Mouse (Mus musculus): ENCODE measurements around the gene Spsb2. TPM values are rescaled to one million over a fixed set of nuclear protein-coding genes. Genes with fewer than 3 reads are reported as not detected.
"Not testable (repeated sequence)": the region's sequence is repeated elsewhere in the genome, so short reads cannot be mapped to it uniquely, and the experiment has no call there.

The Spsb2 gene
- polyA plus RNA-seq, 1 experiment, result 7.3 TPM

DNA sequence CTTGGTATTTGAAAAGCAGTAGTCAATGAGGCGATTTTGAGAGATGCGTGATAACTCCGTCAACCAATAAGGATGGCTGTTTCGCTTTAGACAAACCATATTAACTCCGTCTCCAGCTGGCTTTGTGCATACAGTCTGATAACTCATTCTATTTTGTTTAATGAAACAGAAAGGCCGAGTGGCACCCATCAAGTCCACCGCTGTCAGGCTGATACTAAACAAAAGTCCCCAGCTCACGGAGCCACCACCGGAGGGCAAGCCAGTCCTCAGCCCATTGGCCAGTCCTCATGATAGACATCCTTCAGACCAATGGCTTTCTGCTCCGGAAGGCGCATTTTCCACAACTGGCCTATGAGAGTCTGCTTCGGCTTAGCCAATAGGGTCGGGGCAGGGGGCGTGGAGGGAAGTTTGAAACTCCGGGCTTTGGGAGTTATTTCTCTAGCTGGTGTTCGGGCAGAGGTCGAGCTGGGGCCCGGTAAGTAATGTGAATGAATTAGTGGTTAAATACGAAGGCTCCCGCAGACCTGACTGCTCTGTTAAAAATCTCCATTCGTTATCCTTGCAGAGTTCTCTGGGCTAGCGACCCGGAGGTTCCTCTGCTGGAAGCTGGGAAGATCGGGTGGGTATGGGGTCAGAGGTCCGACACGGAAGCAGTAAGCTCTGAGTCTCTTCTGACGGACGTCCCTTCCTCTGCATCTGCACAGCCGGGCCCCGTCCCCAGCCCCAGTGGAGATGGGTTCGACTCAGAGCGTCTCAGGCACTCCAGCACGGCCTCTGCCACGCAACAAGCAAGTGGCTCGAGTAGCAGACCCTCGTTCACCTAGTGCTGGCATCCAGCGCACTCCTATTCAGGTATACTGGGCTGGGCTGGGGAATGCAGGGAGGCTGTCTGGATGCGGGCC is 21.6 kb downstream of the Spsb2 start:
- H3K27ac ChIP-seq (ENCODE audit: control insufficient read depth, insufficient read depth, low read depth, low read length, poor library complexity), result peak overlapping the region; percentile 63
- TF ChIP-seq POLR2A (IDR thresholded peaks at IDR 0.05; ENCODE audit: borderline replicate concordance, control insufficient read depth, low read depth, low read length), result peak; percentile 64
- no peak for TF ChIP-seq CTCF (IDR thresholded peaks at IDR 0.05; ENCODE audit: control insufficient read depth, insufficient read depth, low read length)
- H3K4me3 ChIP-seq (replicated peaks; ENCODE audit: control insufficient read depth, low read depth, low read length), result peak overlapping the region; percentile 72
- WGBS, result under 1% methylated on average over 38 of the region's 38 CpGs
- H3K4me1 ChIP-seq (ENCODE audit: control insufficient read depth, insufficient read depth, low read length), result no peaks in the 10 kb centered on the region; the same call in 1 of the 2 replicates

DNA sequence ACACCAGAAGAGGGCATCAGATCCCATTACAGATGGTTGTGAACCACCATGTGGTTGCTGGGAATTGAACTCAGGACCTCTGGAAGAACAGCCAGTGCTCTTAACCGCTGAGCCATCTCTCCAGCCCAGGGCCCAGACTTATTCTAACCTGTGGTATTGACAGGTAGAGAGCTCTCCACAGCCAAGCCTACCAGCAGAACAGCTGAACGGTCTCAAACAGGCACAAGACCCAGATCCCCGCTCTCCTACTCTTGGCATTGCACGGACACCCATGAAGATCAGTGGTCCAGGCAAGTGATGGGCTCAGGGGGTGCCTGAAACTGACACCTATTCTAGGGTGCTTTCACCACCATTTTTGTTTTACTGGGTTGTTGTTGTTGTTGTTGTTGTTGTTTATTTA is 22.7 kb downstream of the Spsb2 start:
- peak overlapping the region; percentile 58 for H3K4me3 ChIP-seq (replicated peaks; ENCODE audit: control insufficient read depth, low read depth, low read length)
- 94% methylated on average over 4 of the region's 4 CpGs for WGBS
- H3K4me1 ChIP-seq (ENCODE audit: control insufficient read depth, insufficient read depth, low read length); H3K27ac ChIP-seq (ENCODE audit: control insufficient read depth, insufficient read depth, low read depth, low read length, poor library complexity): not testable (repeated sequence)

DNA sequence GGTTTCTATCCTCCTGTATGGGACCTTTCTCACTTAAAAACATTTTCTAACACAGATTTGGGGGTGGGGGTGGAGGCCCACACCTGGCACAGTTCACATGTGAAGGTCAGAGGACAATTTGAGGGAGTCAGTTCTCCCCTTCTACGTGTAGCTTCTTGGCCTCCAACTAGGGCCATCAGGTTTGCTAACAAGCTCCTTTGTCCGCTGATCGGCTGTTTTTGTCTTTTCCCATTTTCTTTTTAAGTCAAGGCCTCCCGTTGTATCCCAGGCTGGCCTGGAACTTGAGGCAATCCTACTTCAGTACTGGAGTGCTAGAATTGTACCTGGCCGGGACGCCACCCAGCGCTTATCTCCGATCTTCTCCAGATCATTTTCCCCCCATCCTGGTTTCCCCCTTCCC is 23.2 kb downstream of the Spsb2 start:
- Histone ChIP-seq H3K4me3 (replicated peaks; ENCODE audit: control insufficient read depth, low read depth, low read length) (no peak overlapping the region), H3K4me1 (ENCODE audit: control insufficient read depth, insufficient read depth, low read length) (no peaks in the 10 kb centered on the region; the same call in 1 of the 2 replicates), H3K27ac (ENCODE audit: control insufficient read depth, insufficient read depth, low read depth, low read length, poor library complexity) (no peak overlapping the region)
- TF ChIP-seq CTCF (IDR thresholded peaks at IDR 0.05; ENCODE audit: control insufficient read depth, insufficient read depth, low read length) (no peak), POLR2A (IDR thresholded peaks at IDR 0.05; ENCODE audit: borderline replicate concordance, control insufficient read depth, low read depth, low read length) (no peak)
- WGBS, result 95% methylated on average over 8 of the region's 8 CpGs

DNA sequence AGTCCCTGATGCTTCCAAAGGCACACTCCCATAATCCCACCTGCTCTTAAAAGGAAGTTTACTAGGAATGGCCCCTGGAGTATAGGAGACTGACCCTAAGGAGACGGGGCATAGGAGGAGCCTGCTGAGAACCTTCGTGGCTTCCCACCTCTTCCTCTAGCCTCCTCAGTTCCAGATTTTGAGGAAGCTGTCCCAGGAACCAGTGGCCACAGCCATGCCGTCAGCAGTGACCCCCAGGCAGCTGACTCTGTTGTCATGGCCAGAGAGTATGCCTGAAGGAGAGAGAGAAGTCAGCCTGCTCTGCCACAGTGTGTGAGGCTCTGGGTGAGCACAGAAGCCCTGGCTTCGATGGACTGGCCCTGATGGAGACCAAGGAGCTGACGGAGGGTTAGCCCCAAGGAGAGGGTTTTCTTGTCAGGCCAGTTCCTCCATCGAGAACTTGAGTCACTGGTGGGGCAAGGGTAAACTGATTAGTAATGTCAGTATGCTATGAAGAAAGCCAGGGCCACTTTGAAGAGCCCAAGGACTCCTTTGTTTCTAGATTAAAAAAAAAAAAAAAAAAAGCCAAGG is 26.1 kb downstream of the Spsb2 start:
- no peaks in the 10 kb centered on the region for H3K4me1 ChIP-seq (ENCODE audit: control insufficient read depth, insufficient read depth, low read length)
- H3K4me3 ChIP-seq (replicated peaks; ENCODE audit: control insufficient read depth, low read depth, low read length), result no peak overlapping the region
- H3K27ac ChIP-seq (ENCODE audit: control insufficient read depth, insufficient read depth, low read depth, low read length, poor library complexity), result no peak overlapping the region
- TF ChIP-seq POLR2A (IDR thresholded peaks at IDR 0.05; ENCODE audit: borderline replicate concordance, control insufficient read depth, low read depth, low read length) (no peak), CTCF (IDR thresholded peaks at IDR 0.05; ENCODE audit: control insufficient read depth, insufficient read depth, low read length) (no peak)
- 58% methylated on average over 6 of the region's 6 CpGs for WGBS

DNA sequence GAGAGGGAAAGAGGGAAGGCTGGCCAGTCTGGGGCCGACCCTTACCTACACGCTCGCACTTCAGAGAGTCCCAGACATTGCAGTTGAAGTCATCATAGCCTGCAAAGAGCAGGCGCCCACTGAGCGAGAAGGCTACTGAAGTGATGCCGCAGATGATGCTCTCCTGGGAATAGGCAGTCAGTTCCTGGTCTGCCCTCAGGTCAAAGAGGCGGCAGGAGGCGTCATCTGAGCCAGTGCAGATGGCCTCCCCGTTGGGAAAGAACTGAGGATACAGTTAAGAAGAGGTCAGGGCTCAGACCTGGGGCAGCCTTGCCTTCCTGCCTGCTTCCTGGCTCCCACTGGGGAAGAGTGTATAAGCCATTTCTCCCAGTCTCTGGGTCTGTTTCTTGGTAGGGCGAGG is 27.1 kb downstream of the Spsb2 start:
- H3K4me3 ChIP-seq (replicated peaks; ENCODE audit: control insufficient read depth, low read depth, low read length), result no peak overlapping the region
- no peak overlapping the region for H3K27ac ChIP-seq (ENCODE audit: control insufficient read depth, insufficient read depth, low read depth, low read length, poor library complexity)
- TF ChIP-seq POLR2A (IDR thresholded peaks at IDR 0.05; ENCODE audit: borderline replicate concordance, control insufficient read depth, low read depth, low read length) (no peak), CTCF (IDR thresholded peaks at IDR 0.05; ENCODE audit: control insufficient read depth, insufficient read depth, low read length) (no peak)
- WGBS, result 93% methylated on average over 10 of the region's 10 CpGs
- no peaks in the 10 kb centered on the region; the same call in 1 of the 2 replicates for H3K4me1 ChIP-seq (ENCODE audit: control insufficient read depth, insufficient read depth, low read length)

DNA sequence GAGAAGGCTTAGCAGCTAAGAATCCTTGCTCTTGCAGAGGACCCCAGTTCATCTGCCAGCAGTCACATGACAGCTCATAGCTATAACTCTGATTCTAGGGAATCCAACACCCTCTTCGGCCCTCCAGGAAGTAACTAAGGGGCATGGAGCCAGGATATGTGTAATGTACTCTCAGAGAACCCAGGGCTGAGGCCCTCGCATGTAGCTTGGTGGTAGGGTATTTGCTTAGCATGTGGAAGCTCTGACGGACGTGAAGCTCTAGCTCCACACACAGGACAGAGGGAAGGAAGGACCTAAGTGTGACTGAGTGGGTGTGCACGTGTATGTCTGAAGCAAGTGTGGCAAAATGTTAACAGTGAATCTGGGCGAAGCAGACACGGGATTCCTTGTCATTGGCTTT is 27.9 kb downstream of the Spsb2 start:
- no peak for TF ChIP-seq CTCF (IDR thresholded peaks at IDR 0.05; ENCODE audit: control insufficient read depth, insufficient read depth, low read length)
- no peak for TF ChIP-seq POLR2A (IDR thresholded peaks at IDR 0.05; ENCODE audit: borderline replicate concordance, control insufficient read depth, low read depth, low read length)
- 74% methylated on average over 7 of the region's 7 CpGs for WGBS
- no peaks in the 10 kb centered on the region; the same call in 1 of the 2 replicates for H3K4me1 ChIP-seq (ENCODE audit: control insufficient read depth, insufficient read depth, low read length)
- H3K4me3 ChIP-seq (replicated peaks; ENCODE audit: control insufficient read depth, low read depth, low read length), result no peak overlapping the region
- no peak overlapping the region for H3K27ac ChIP-seq (ENCODE audit: control insufficient read depth, insufficient read depth, low read depth, low read length, poor library complexity)

DNA sequence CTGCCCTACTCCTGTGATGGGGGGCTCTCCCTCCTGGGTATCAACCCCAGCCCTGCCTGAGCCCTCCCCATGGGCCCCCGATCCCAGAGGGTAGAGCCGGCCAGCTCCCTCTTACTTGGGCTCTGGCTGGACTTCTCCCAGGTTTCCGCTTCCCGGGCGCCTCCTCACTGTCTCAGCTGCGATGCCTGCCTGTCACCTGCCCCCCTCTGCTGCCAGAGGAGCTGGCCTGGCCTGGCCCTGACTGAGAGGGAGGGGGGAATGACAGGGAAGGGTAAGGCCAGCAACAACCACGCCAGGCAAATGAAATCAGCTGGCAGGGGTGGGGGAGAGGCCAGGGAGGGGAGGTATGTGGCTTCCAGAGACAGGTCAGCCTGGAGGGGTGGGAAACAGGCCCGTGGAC is 31.3 kb downstream of the Spsb2 start:
- WGBS, result 40% methylated on average over 8 of the region's 8 CpGs
- H3K27ac ChIP-seq (ENCODE audit: control insufficient read depth, insufficient read depth, low read depth, low read length, poor library complexity), result no peak overlapping the region
- no peaks in the 10 kb centered on the region; the same call in 1 of the 2 replicates for H3K4me1 ChIP-seq (ENCODE audit: control insufficient read depth, insufficient read depth, low read length)
- TF ChIP-seq POLR2A (IDR thresholded peaks at IDR 0.05; ENCODE audit: borderline replicate concordance, control insufficient read depth, low read depth, low read length), result no peak
- no peak for TF ChIP-seq CTCF (IDR thresholded peaks at IDR 0.05; ENCODE audit: control insufficient read depth, insufficient read depth, low read length)
- no peak overlapping the region for H3K4me3 ChIP-seq (replicated peaks; ENCODE audit: control insufficient read depth, low read depth, low read length)

DNA sequence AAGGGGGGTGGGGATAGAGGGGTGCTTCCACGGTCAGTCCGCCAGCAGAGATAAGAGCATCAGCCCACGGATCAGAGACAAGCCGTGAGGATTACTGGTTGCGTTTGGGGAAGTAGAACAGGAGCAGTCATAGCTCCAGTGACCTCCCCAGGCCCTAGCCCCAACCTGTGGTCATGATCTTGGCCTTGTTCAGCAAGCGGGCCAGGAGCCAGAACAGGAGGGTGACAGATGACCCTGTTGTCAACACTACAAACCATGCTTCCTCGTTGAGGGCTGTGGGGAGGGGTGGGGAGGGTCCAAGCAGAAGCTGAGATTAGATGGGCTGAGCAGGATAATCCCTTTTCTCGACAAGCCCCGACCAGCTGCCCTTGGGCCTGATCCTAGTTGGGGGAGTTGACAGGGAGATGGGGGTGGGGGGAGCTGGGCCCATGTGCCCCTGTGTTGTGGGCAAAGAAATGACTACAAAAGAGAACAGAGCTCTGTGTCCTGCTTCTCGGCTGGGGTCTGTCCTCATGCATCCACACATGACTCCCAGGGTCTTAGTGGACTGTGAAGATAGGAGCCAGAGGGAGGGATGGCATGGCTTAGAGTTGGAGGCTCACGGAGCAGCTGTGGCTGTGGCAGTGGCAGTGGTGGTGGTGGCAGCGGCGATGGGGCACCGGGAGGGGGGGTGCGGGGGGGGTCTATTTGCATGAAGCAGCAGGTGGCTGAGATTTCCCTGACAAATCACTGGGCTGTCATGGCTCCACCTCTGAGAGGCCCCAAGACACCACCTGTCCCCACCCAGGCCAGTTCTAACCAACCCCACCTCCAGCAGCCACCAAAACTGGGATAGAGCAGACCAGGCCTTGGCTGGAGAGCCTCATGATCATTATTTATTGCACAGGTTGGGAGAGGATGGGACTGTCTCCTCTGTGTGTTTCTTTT is 32.0 kb downstream of the Spsb2 start, which contains the start of gene Gnb3:
Gnb3 (minus strand) TSS at position 35 of the 927 bp plus-strand sequence.
- H3K4me3 ChIP-seq (replicated peaks; ENCODE audit: control insufficient read depth, low read depth, low read length), result no peak within 1 kb of the TSS
- no peak within 1 kb of the TSS for H3K27ac ChIP-seq (ENCODE audit: control insufficient read depth, insufficient read depth, low read depth, low read length, poor library complexity)
- WGBS, result 39% methylated on average over 15 of the region's 15 CpGs
- no peak for TF ChIP-seq CTCF (IDR thresholded peaks at IDR 0.05; ENCODE audit: control insufficient read depth, insufficient read depth, low read length)
- TF ChIP-seq POLR2A (IDR thresholded peaks at IDR 0.05; ENCODE audit: borderline replicate concordance, control insufficient read depth, low read depth, low read length), result no peak
- H3K4me1 ChIP-seq (ENCODE audit: control insufficient read depth, insufficient read depth, low read length), result no peaks in the 10 kb centered on the region; the same call in 1 of the 2 replicates
